Mouse (Mus musculus): Measurements from ENCODE around the gene 1700030K09Rik. TPM values are rescaled to one million over a fixed set of nuclear protein-coding genes. Genes with fewer than 3 reads are reported as not detected.
A peak's percentile ranks its signal among the peaks of the same experiment; 100 is the strongest.

Gene 1700030K09Rik
- polyA plus RNA-seq (2015; fragmentation: Nextera tagmentation; extraction: Ambion mirVana) = 15.6 and 16.9 TPM in 2 replicates

GRCm38 (mm10) chr8:72443338-72443993 lies at the start of gene 1700030K09Rik, which contains the start of gene Calr3:
Gene 1700030K09Rik (plus strand): TSS chr8:72443880.
Gene Calr3 (minus strand): TSS chr8:72443870.
- peak; percentile 99 for ATAC-seq (ENCODE audit: borderline replicate concordance, extremely low read depth, low FRiP score, low TSS enrichment)
- Histone ChIP-seq H3K9ac (peak within 1 kb of the TSS; percentile 68), H3K4me1 (peaks cover 7% of the 10 kb centered on the region), H3K9me3 (no peaks in the 10 kb centered on the region), H3K27me3 (no peaks in the 10 kb centered on the region), H3K27ac (no peak within 1 kb of the TSS), H3K4me2 (peak within 1 kb of the TSS; percentile 89), H3K4me3 (peak within 1 kb of the TSS; percentile 51), H3K36me3 (0 out of 2 replicates have a peak, but pooled peaks cover 4% of the 10 kb centered on the region)
- WGBS = 3% methylated on average over 34 of the region's 34 CpGs

- no peak overlapping the region for H3K27ac ChIP-seq
- no peaks in the 10 kb centered on the region for H3K27me3 ChIP-seq
- no peak overlapping the region for H3K9ac ChIP-seq
- H3K9me3 ChIP-seq = no peaks in the 10 kb centered on the region
- no peaks in the 10 kb centered on the region for H3K4me1 ChIP-seq
- peaks cover 23% of the 10 kb centered on the region for H3K36me3 ChIP-seq
- WGBS = 67% methylated on average over 1 of the region's 1 CpGs
- no peak for ATAC-seq (ENCODE audit: borderline replicate concordance, extremely low read depth, low FRiP score, low TSS enrichment)
- H3K4me2 ChIP-seq = no peak overlapping the region
- H3K4me3 ChIP-seq = no peak overlapping the region
Observed at GRCm38 (mm10) chr8:72401381-72401780, 42.3 kb upstream of the 1700030K09Rik start.

GRCm38 (mm10) chr8:72402981-72403380 lies 40.7 kb upstream of the 1700030K09Rik start:
- Histone ChIP-seq H3K36me3 (peaks cover 15% of the 10 kb centered on the region), H3K4me3 (no peak overlapping the region), H3K27ac (no peak overlapping the region), H3K27me3 (no peaks in the 10 kb centered on the region), H3K9ac (no peak overlapping the region), H3K4me2 (no peak overlapping the region), H3K4me1 (no peaks in the 10 kb centered on the region), H3K9me3 (no peaks in the 10 kb centered on the region)
- WGBS = 89% methylated on average over 3 of the region's 3 CpGs
- no peak for ATAC-seq (ENCODE audit: borderline replicate concordance, extremely low read depth, low FRiP score, low TSS enrichment)

GRCm38 (mm10) chr8:72407878-72408277 lies 35.8 kb upstream of the 1700030K09Rik start:
- ATAC-seq (ENCODE audit: borderline replicate concordance, extremely low read depth, low FRiP score, low TSS enrichment) = no peak
- Histone ChIP-seq H3K4me2 (no peak overlapping the region), H3K4me3 (no peak overlapping the region), H3K27me3 (no peaks in the 10 kb centered on the region), H3K27ac (no peak overlapping the region), H3K9me3 (no peaks in the 10 kb centered on the region), H3K36me3 (no peaks in the 10 kb centered on the region), H3K9ac (no peak overlapping the region), H3K4me1 (no peaks in the 10 kb centered on the region)
- 82% methylated on average over 1 of the region's 1 CpGs for WGBS

GRCm38 (mm10) chr8:72409443-72409842 lies 34.2 kb upstream of the 1700030K09Rik start:
- Histone ChIP-seq H3K4me1 (0 out of 2 replicates have a peak, but pooled peaks cover 4% of the 10 kb centered on the region), H3K4me3 (no peak overlapping the region), H3K36me3 (no peaks in the 10 kb centered on the region), H3K4me2 (no peak overlapping the region), H3K27me3 (no peaks in the 10 kb centered on the region), H3K9me3 (no peaks in the 10 kb centered on the region), H3K9ac (no peak overlapping the region), H3K27ac (no peak overlapping the region)
- no peak for ATAC-seq (ENCODE audit: borderline replicate concordance, extremely low read depth, low FRiP score, low TSS enrichment)
- WGBS = 63% methylated on average over 3 of the region's 3 CpGs

GRCm38 (mm10) chr8:72413839-72414238 lies 29.8 kb upstream of the 1700030K09Rik start:
- peaks cover 26% of the 10 kb centered on the region; the same call in 1 of the 2 replicates for H3K4me1 ChIP-seq
- ATAC-seq (ENCODE audit: borderline replicate concordance, extremely low read depth, low FRiP score, low TSS enrichment) = no peak; the same call in 1 of the 2 replicates
- H3K27ac ChIP-seq = no peak overlapping the region
- no peak overlapping the region for H3K4me3 ChIP-seq
- H3K36me3 ChIP-seq = no peaks in the 10 kb centered on the region
- no peak overlapping the region for H3K4me2 ChIP-seq
- no peaks in the 10 kb centered on the region for H3K9me3 ChIP-seq
- H3K9ac ChIP-seq = no peak overlapping the region
- 79% methylated on average over 7 of the region's 7 CpGs for WGBS
- H3K27me3 ChIP-seq = no peaks in the 10 kb centered on the region

- H3K9ac ChIP-seq = no peak overlapping the region
- no peaks in the 10 kb centered on the region for H3K27me3 ChIP-seq
- H3K4me1 ChIP-seq = peaks cover 38% of the 10 kb centered on the region
- H3K9me3 ChIP-seq = no peaks in the 10 kb centered on the region
- WGBS = 67% methylated on average over 2 of the region's 2 CpGs
- H3K36me3 ChIP-seq = no peaks in the 10 kb centered on the region
- no peak overlapping the region for H3K4me3 ChIP-seq
- no peak overlapping the region for H3K27ac ChIP-seq
- H3K4me2 ChIP-seq = no peak overlapping the region
- no peak for ATAC-seq (ENCODE audit: borderline replicate concordance, extremely low read depth, low FRiP score, low TSS enrichment)
Observed at GRCm38 (mm10) chr8:72415252-72415651, 28.4 kb upstream of the 1700030K09Rik start.

GRCm38 (mm10) chr8:72418073-72418472 lies 25.6 kb upstream of the 1700030K09Rik start:
- no peak for ATAC-seq (ENCODE audit: borderline replicate concordance, extremely low read depth, low FRiP score, low TSS enrichment)
- WGBS = 90% methylated on average over 4 of the region's 4 CpGs

GRCm38 (mm10) chr8:72420571-72421361 lies 22.9 kb upstream of the 1700030K09Rik start:
- H3K9me3 ChIP-seq = no peaks in the 10 kb centered on the region
- peak overlapping the region; percentile 61 for H3K4me2 ChIP-seq
- H3K4me1 ChIP-seq = peaks cover 33% of the 10 kb centered on the region
- under 1% methylated on average over 60 of the region's 73 CpGs for WGBS
- H3K27me3 ChIP-seq = no peaks in the 10 kb centered on the region
- H3K4me3 ChIP-seq = peak overlapping the region; percentile 89
- H3K9ac ChIP-seq = peak overlapping the region; percentile 93
- ATAC-seq (ENCODE audit: borderline replicate concordance, extremely low read depth, low FRiP score, low TSS enrichment) = peak; percentile 60
- H3K27ac ChIP-seq = peak overlapping the region; percentile 83
- no peaks in the 10 kb centered on the region for H3K36me3 ChIP-seq

More at GRCm38 (mm10) chr8:72418073-72418472, 25.6 kb upstream of the 1700030K09Rik start:
- peaks cover 47% of the 10 kb centered on the region for H3K4me1 ChIP-seq
- no peak overlapping the region for H3K27ac ChIP-seq
- H3K27me3 ChIP-seq = no peaks in the 10 kb centered on the region
- H3K36me3 ChIP-seq = no peaks in the 10 kb centered on the region
- H3K4me3 ChIP-seq = no peak overlapping the region
- H3K9ac ChIP-seq = no peak overlapping the region
- no peak overlapping the region for H3K4me2 ChIP-seq
- H3K9me3 ChIP-seq = no peaks in the 10 kb centered on the region

- peak within 1 kb of the TSS; percentile 89 for H3K4me3 ChIP-seq
- H3K4me1 ChIP-seq = peaks cover 33% of the 10 kb centered on the region
- peak within 1 kb of the TSS; percentile 83 for H3K27ac ChIP-seq
- peak; percentile 99 for ATAC-seq (ENCODE audit: borderline replicate concordance, extremely low read depth, low FRiP score, low TSS enrichment)
- H3K36me3 ChIP-seq = no peaks in the 10 kb centered on the region
- H3K27me3 ChIP-seq = no peaks in the 10 kb centered on the region
- WGBS = 1% methylated on average over 48 of the region's 48 CpGs
- H3K9me3 ChIP-seq = no peaks in the 10 kb centered on the region
- H3K4me2 ChIP-seq = peak within 1 kb of the TSS; percentile 85
- H3K9ac ChIP-seq = peak within 1 kb of the TSS; percentile 93
Observed at GRCm38 (mm10) chr8:72421362-72422335, 22.0 kb upstream of the 1700030K09Rik start, which contains the start of gene Eps15l1. Gene Eps15l1 (minus strand): TSS chr8:72421460.

GRCm38 (mm10) chr8:72422926-72423325 lies 20.8 kb upstream of the 1700030K09Rik start:
- 67% methylated on average over 1 of the region's 1 CpGs for WGBS
- Histone ChIP-seq H3K4me1 (peaks cover 23% of the 10 kb centered on the region), H3K36me3 (no peaks in the 10 kb centered on the region), H3K27me3 (no peaks in the 10 kb centered on the region), H3K9ac (no peak overlapping the region), H3K4me3 (no peak overlapping the region), H3K27ac (no peak overlapping the region), H3K4me2 (no peak overlapping the region), H3K9me3 (no peaks in the 10 kb centered on the region)
- ATAC-seq (ENCODE audit: borderline replicate concordance, extremely low read depth, low FRiP score, low TSS enrichment) = no peak
